Mouse (Mus musculus) Patski (cell line): Measurements from ENCODE around the gene Ctcfl. TPM values are rescaled to one million over a fixed set of nuclear protein-coding genes. Genes with fewer than 3 reads are reported as not detected.
"Not testable (repeated sequence)": the region's sequence is repeated elsewhere in the genome, so short reads cannot be mapped to it uniquely, and the experiment has no call there.

Experiments used
- ATAC-seq: fragments of 100-300 bp; one replicate; pipeline ENCODE4 v1.8.0; 2021
- CTCF ChIA-PET: fragments of 350-600 bp; sonication (Branson Sonifier 250); formaldehyde crosslinking; loops from one replicate; lab custom pipeline; 2022; ENCODE audit warnings: inconsistent platforms; lab: Charles Lee
- POLR2A ChIA-PET: fragments of 350-600 bp; sonication (Branson Sonifier 250); formaldehyde crosslinking; loops from one replicate; lab custom pipeline; 2022; ENCODE audit warnings: antibody characterized with exemption, inconsistent platforms; lab: Charles Lee
- DNase-seq: peaks from one replicate; pipeline ENCODE4 v3.0.0-alpha.2; 2011; ENCODE audit warnings: low read depth, low spot score
- H3K27me3 ChIP-seq: fragments of 371-371 bp; one replicate; pipeline ENCODE4 v1.5.1; 2021
- CTCF ChIP-seq: fragments of 100-300 bp; IDR thresholded peaks from one replicate; pipeline ENCODE4 v1.5.1; 2021
- in situ Hi-C: fragments of 300-500 bp; cut with MboI; formaldehyde crosslinking; loops from 3 replicates; pipeline ENCODE4 v1.11.1; 2018; ENCODE audit warnings: low pct_unique_long_range_greater_than_20kb, mixed read lengths
- polyA plus RNA-seq: library from polyadenylated mRNA; unstranded; gene quantifications from one replicate; pipeline ENCODE4 v1.2.3, GENCODE M21; 2021

The Ctcfl gene
- polyA plus RNA-seq, 1 experiment from 2014 or later = not detected

- ChIA-PET POLR2A (no interaction called here), CTCF (interaction anchor here (1.2 to 1.4 kb wide), 2 partner anchors 21 to 76 kb away, joined by 3 read pairs; no protein-coding TSS in a partner anchor)
- in situ Hi-C loops = no loop called here
- DNase-seq = no peak
- no peak for ATAC-seq
- TF ChIP-seq CTCF = no peak
- peaks cover 16% of the 10 kb centered on the region for H3K27me3 ChIP-seq
Measured at GRCm38 (mm10) chr2:173110571-173110970, 8.8 kb downstream of the Ctcfl start.

GRCm38 (mm10) chr2:173109510-173109909, 9.8 kb downstream of the Ctcfl start:
- CTCF ChIA-PET = interaction anchor here (0.7 to 1.2 kb wide), 2 partner anchors 20 to 451 kb away, joined by 3 read pairs; no protein-coding TSS in a partner anchor
- TF ChIP-seq CTCF = no peak
- peaks cover 14% of the 10 kb centered on the region for H3K27me3 ChIP-seq
- in situ Hi-C loops = loop anchor here (5.0 kb wide), 2 partner anchors 73 to 453 kb away; no protein-coding TSS in a partner anchor
- POLR2A ChIA-PET = no interaction called here
- ATAC-seq (no peak), DNase-seq (no peak)

DNA sequence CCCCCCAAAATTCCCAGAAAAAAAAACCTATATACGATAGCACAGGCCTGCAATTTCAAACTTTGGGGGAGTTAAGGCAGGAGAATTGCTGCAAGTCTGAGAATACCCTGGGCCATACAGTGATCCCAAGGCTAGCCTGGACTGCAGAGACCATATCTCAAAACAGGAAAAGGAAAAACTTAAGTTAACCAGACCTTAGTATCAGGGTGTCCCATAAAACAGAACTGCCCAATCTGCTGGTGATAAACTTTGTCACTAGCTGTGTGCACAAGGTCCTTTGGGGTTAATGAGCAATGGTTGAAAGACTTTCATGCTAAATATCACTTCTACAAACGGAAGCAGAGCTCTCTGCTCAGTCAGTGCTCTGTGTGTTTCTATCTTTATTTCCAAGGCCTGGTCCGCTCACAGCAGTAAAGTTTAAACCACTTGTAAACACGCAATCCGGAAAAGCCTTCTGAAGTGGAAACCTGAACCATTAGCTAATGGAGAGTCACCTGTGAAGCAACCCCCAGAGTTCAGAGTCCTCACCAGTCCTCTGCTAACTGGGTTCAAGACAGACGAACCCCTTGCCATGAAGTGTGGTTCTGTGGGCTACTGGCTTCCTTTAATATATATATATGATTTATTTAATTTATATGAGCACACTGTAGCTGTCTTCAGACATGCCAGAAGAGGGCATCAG, 10.7 kb downstream of the Ctcfl start:
- peaks cover 14% of the 10 kb centered on the region for H3K27me3 ChIP-seq
- ChIA-PET POLR2A (no interaction called here), CTCF (interaction anchor here (1.1 kb wide), 1 partner anchor 77 kb away, joined by 3 read pairs; no protein-coding TSS in a partner anchor)
- DNase-seq = no peak
- ATAC-seq = no peak
- TF ChIP-seq CTCF = no peak
- in situ Hi-C loops = loop anchor here (5.0 kb wide), 2 partner anchors 74 to 454 kb away; no protein-coding TSS in a partner anchor

GRCm38 (mm10) chr2:173106889-173107785, 12.2 kb downstream of the Ctcfl start:
- ChIA-PET POLR2A (no interaction called here), CTCF (interaction anchor here (0.7 to 1.7 kb wide), 7 partner anchors 17 to 456 kb away, joined by 3 to 6 read pairs (median 4); no protein-coding TSS in a partner anchor)
- peak; percentile 60 for ATAC-seq
- DNase-seq = no peak
- in situ Hi-C loops = loop anchor here (5.0 kb wide), 2 partner anchors 75 to 455 kb away; no protein-coding TSS in a partner anchor
- peaks cover 14% of the 10 kb centered on the region for H3K27me3 ChIP-seq
- peak; percentile 74 for TF ChIP-seq CTCF

DNA sequence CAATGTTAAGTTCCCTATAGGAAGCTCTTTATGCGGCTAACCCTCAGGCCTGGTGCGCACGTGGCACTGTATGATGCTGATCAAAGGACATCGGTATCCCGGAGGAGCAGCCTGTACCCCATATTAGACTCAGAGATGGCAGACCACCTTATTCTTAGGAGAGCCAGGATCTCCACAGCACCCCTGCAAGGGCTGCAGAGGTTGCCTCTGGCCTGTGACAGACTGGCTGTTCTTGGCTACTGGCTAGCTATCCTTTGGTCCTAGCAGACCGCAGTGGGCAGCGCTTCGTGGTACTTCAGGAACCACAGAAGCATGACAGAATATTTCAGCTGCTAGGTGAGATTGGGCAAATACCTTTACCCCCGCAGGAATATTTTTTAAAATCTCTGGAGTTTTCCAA, 12.9 kb downstream of the Ctcfl start:
- POLR2A ChIA-PET = no interaction called here
- no peak for TF ChIP-seq CTCF
- in situ Hi-C loops = loop anchor here (5.0 kb wide), 2 partner anchors 76 to 456 kb away; no protein-coding TSS in a partner anchor
- ATAC-seq (no peak), DNase-seq (no peak)
- peaks cover 17% of the 10 kb centered on the region for H3K27me3 ChIP-seq
- CTCF ChIA-PET = interaction anchor here (1.2 to 1.7 kb wide), 5 partner anchors 17 to 455 kb away, joined by 3 to 6 read pairs (median 6); no protein-coding TSS in a partner anchor

- H3K27me3 ChIP-seq, DNase-seq, POLR2A ChIA-PET, ATAC-seq: not testable (repeated sequence)
- CTCF ChIA-PET = interaction anchor here (0.6 to 1.3 kb wide), 4 partner anchors 14 to 338 kb away, joined by 3 to 4 read pairs (median 3); no protein-coding TSS in a partner anchor
- TF ChIP-seq CTCF = peak; percentile 65
- in situ Hi-C loops = loop anchor here (25.0 kb wide), 1 partner anchor 610 kb away; no protein-coding TSS in a partner anchor
Measured at GRCm38 (mm10) chr2:173097337-173097736, 22.0 kb downstream of the Ctcfl start.

- DNase-seq (peak; percentile 17), ATAC-seq (peak; percentile 89)
- in situ Hi-C loops = loop anchor here (25.0 kb wide), 1 partner anchor 602 kb away; no protein-coding TSS in a partner anchor
- CTCF ChIA-PET = interaction anchor here (0.8 to 1.7 kb wide), 11 partner anchors 12 to 611 kb away, joined by 3 to 8 read pairs (median 3); no protein-coding TSS in a partner anchor
- H3K27me3 ChIP-seq = no peaks in the 10 kb centered on the region
- TF ChIP-seq CTCF = peak; percentile 84
- POLR2A ChIA-PET = no interaction called here
Measured at GRCm38 (mm10) chr2:173089437-173089836, 29.9 kb downstream of the Ctcfl start.

DNA sequence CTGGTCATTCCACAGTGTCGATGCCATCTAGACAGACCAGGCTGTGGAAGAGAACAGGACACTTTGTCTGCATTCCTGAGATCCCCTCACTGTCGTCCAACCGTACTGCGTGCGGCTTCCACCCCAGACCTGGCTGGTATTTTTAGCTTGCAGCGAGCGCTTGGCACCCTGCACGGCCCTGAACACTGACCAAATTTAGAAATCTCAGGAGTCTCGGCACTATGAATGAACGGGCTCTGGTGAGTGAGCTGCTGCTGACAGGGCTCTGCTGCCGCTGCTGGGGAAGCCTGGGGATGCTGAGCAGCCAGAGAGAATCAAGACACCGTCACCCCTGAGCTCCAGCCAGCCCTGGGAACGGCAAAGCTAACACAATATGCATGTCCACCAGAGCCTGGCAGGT, 31.9 kb downstream of the Ctcfl start:
- DNase-seq = no peak
- TF ChIP-seq CTCF = no peak
- no peaks in the 10 kb centered on the region for H3K27me3 ChIP-seq
- ATAC-seq = no peak
- in situ Hi-C loops = loop anchor here (25.0 kb wide), 1 partner anchor 600 kb away; no protein-coding TSS in a partner anchor
- CTCF ChIA-PET = interaction anchor here (1.6 kb wide), 1 partner anchor 92 kb away, joined by 6 read pairs; no protein-coding TSS in a partner anchor
- POLR2A ChIA-PET = no interaction called here

- CTCF ChIA-PET = no interaction called here
- DNase-seq = no peak
- H3K27me3 ChIP-seq = no peaks in the 10 kb centered on the region
- ATAC-seq = no peak
- POLR2A ChIA-PET = no interaction called here
- TF ChIP-seq CTCF = no peak
- in situ Hi-C loops = loop anchor here (25.0 kb wide), 1 partner anchor 598 kb away; no protein-coding TSS in a partner anchor
Measured at GRCm38 (mm10) chr2:173085763-173086162, 33.6 kb downstream of the Ctcfl start.

DNA sequence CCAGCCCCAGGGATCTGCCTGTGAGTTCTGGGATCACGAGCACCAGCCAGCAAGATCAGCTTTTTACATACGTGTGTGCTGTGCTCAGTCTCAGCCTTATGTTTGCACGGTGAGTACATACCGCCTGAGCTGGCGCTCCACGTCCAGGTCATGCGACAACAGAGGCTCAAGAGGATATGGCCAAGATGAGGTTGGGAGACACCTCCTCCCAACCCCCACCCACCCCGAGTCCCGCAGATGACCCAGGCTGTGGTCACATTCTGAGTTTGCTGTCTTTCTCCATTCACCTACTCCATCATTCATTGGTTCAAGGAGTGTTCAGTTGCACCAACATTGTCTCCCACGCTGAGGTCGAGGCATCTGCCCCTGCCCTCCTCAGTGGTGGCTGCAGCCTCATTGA, 34.5 kb downstream of the Ctcfl start:
- CTCF ChIA-PET = no interaction called here
- DNase-seq = no peak
- POLR2A ChIA-PET = no interaction called here
- TF ChIP-seq CTCF = no peak
- no peaks in the 10 kb centered on the region for H3K27me3 ChIP-seq
- no peak for ATAC-seq
- in situ Hi-C loops = loop anchor here (5.0 to 25.0 kb wide), 2 partner anchors 88 to 598 kb away; no protein-coding TSS in a partner anchor
